Mouse (Mus musculus) kidney, embryonic 15.5 days (tissue): ENCODE data around the gene Padi2. TPM values are rescaled to one million over a fixed set of nuclear protein-coding genes. Genes with fewer than 3 reads are reported as not detected.

ENCODE experiments used
- ATAC-seq: fragments of 200-750 bp; cut with Nextera tagmentation; replicated peaks from 2 replicates; pipeline ENCODE4 v1.8.0; 2017; ENCODE audit warnings: moderate TSS enrichment; ENCODE audit not compliant: low FRiP score
- H3K27ac ChIP-seq: fragments of 300-500 bp; sonication (generic); 2 replicates; pipeline ENCODE4 v1.5.1; 2015; ENCODE audit warnings: mild to moderate bottlenecking, inconsistent platforms
- H3K27me3 ChIP-seq: fragments of 300-500 bp; sonication (generic); 2 replicates; pipeline ENCODE4 v1.6.1; 2015; ENCODE audit warnings: inconsistent platforms
- H3K36me3 ChIP-seq: fragments of 300-500 bp; sonication (generic); 2 replicates; pipeline ENCODE4 v1.6.1; 2015; ENCODE audit warnings: inconsistent platforms
- H3K4me1 ChIP-seq: fragments of 300-500 bp; sonication (generic); 2 replicates; pipeline ENCODE4 v1.6.1; 2015; ENCODE audit warnings: inconsistent platforms
- H3K4me2 ChIP-seq: fragments of 300-500 bp; sonication (generic); 2 replicates; pipeline ENCODE4 v1.6.1; 2015; ENCODE audit warnings: moderate library complexity, mild to moderate bottlenecking, inconsistent platforms
- H3K4me3 ChIP-seq: fragments of 300-500 bp; sonication (generic); replicated peaks from 2 replicates; pipeline ENCODE4 v1.5.1; 2015; ENCODE audit warnings: mild to moderate bottlenecking, inconsistent platforms
- H3K9ac ChIP-seq: fragments of 300-500 bp; sonication (generic); 2 replicates; pipeline ENCODE4 v1.6.1; 2015; ENCODE audit warnings: mild to moderate bottlenecking, inconsistent platforms
- H3K9me3 ChIP-seq: fragments of 300-500 bp; sonication (generic); replicated peaks from 2 replicates; pipeline ENCODE4 v1.6.1; 2016; ENCODE audit warnings: inconsistent platforms
- WGBS: fragments of 180-500 bp; shearing (Covaris S2); methylation state at CpG from one replicate; pipeline ENCODE4 v1.1.7; 2015; ENCODE audit warnings: mixed read lengths; 5-methylcytosine and 5-hydroxymethylcytosine counted together
- polyA plus RNA-seq: library from polyadenylated mRNA; unstranded; fragments of >200 nt; fragmentation: Nextera tagmentation; extraction: Ambion mirVana; gene quantifications from 2 replicates; pipeline ENCODE4 v1.2.1, GENCODE M21; 2015

The Padi2 gene
- polyA plus RNA-seq, 1 experiment from 2014 or later: 18.7 TPM

GRCm38 (mm10) chr4:140982808-140983207 is 76.7 kb downstream of the Padi2 start:
- Histone ChIP-seq H3K9me3 (no peaks in the 10 kb centered on the region), H3K27me3 (no peaks in the 10 kb centered on the region), H3K4me2 (no peak overlapping the region), H3K4me1 (peaks cover 24% of the 10 kb centered on the region), H3K9ac (no peak overlapping the region), H3K4me3 (no peak overlapping the region), H3K27ac (peak overlapping the region; percentile 68), H3K36me3 (peaks cover 22% of the 10 kb centered on the region)
- WGBS: 47% methylated on average over 4 of the region's 4 CpGs
- ATAC-seq: no peak

GRCm38 (mm10) chr4:140983442-140983841 is 77.3 kb downstream of the Padi2 start:
- Histone ChIP-seq H3K9me3 (no peaks in the 10 kb centered on the region), H3K27ac (peak overlapping the region; percentile 68), H3K36me3 (peaks cover 16% of the 10 kb centered on the region), H3K4me2 (no peak overlapping the region), H3K27me3 (no peaks in the 10 kb centered on the region), H3K4me1 (peaks cover 30% of the 10 kb centered on the region), H3K9ac (no peak overlapping the region), H3K4me3 (no peak overlapping the region)
- no peak for ATAC-seq
- WGBS: 19% methylated on average over 9 of the region's 9 CpGs

GRCm38 (mm10) chr4:140984544-140984943 is 78.4 kb downstream of the Padi2 start:
- no peak overlapping the region for H3K4me2 ChIP-seq
- no peak overlapping the region for H3K27ac ChIP-seq
- WGBS: 80% methylated on average over 6 of the region's 6 CpGs
- peaks cover 5% of the 10 kb centered on the region for H3K36me3 ChIP-seq
- no peak overlapping the region for H3K4me3 ChIP-seq
- H3K9me3 ChIP-seq: no peaks in the 10 kb centered on the region
- H3K4me1 ChIP-seq: peaks cover 41% of the 10 kb centered on the region
- no peaks in the 10 kb centered on the region for H3K27me3 ChIP-seq
- no peak for ATAC-seq
- H3K9ac ChIP-seq: no peak overlapping the region

- 0 out of 2 replicates have a peak, but pooled peaks cover 2% of the 10 kb centered on the region for H3K36me3 ChIP-seq
- no peaks in the 10 kb centered on the region for H3K27me3 ChIP-seq
- H3K4me1 ChIP-seq: peaks cover 45% of the 10 kb centered on the region
- H3K4me3 ChIP-seq: peak overlapping the region; percentile 95
- peak overlapping the region; percentile 83 for H3K4me2 ChIP-seq
- H3K9me3 ChIP-seq: no peaks in the 10 kb centered on the region
- H3K9ac ChIP-seq: peak overlapping the region; percentile 93
- WGBS: 27% methylated on average over 15 of the region's 15 CpGs
- peak; percentile 1; the same call in 1 of the 2 replicates for ATAC-seq
- H3K27ac ChIP-seq: no peak overlapping the region
Observed at GRCm38 (mm10) chr4:140986024-140986710, 80.0 kb downstream of the Padi2 start.

- Histone ChIP-seq H3K36me3 (peaks cover 2% of the 10 kb centered on the region; the same call in 1 of the 2 replicates), H3K27ac (0 out of 2 replicates have a peak within 1 kb of the TSS, but pooled peaks have one; percentile 0), H3K9me3 (no peaks in the 10 kb centered on the region), H3K9ac (peak within 1 kb of the TSS; percentile 93), H3K4me1 (peaks cover 45% of the 10 kb centered on the region), H3K4me3 (peak within 1 kb of the TSS; percentile 95), H3K4me2 (peak within 1 kb of the TSS; percentile 83), H3K27me3 (no peaks in the 10 kb centered on the region)
- WGBS: 1% methylated on average over 58 of the region's 58 CpGs
- peak; percentile 94 for ATAC-seq
Observed at GRCm38 (mm10) chr4:140986711-140987395, 80.7 kb downstream of the Padi2 start, which contains the start of gene Atp13a2. Gene Atp13a2, plus strand, starts transcription at chr4:140986873.

- Histone ChIP-seq H3K27ac (0 out of 2 replicates have a peak overlapping the region, but pooled peaks have one; percentile 0), H3K4me3 (peak overlapping the region; percentile 95), H3K4me1 (peaks cover 42% of the 10 kb centered on the region), H3K36me3 (peaks cover 6% of the 10 kb centered on the region), H3K27me3 (no peaks in the 10 kb centered on the region), H3K4me2 (peak overlapping the region; percentile 83), H3K9me3 (no peaks in the 10 kb centered on the region), H3K9ac (peak overlapping the region; percentile 93)
- WGBS: 24% methylated on average over 7 of the region's 7 CpGs
- ATAC-seq: no peak
Observed at GRCm38 (mm10) chr4:140987476-140987875, 81.3 kb downstream of the Padi2 start.

GRCm38 (mm10) chr4:140988706-140989290 is 82.7 kb downstream of the Padi2 start:
- Histone ChIP-seq H3K27me3 (no peaks in the 10 kb centered on the region), H3K4me2 (peak overlapping the region; percentile 83; the same call in 1 of the 2 replicates), H3K36me3 (peaks cover 17% of the 10 kb centered on the region), H3K4me1 (peaks cover 38% of the 10 kb centered on the region), H3K9ac (no peak overlapping the region), H3K4me3 (no peak overlapping the region), H3K27ac (0 out of 2 replicates have a peak overlapping the region, but pooled peaks have one; percentile 29), H3K9me3 (no peaks in the 10 kb centered on the region)
- no peak for ATAC-seq
- 44% methylated on average over 7 of the region's 7 CpGs for WGBS

GRCm38 (mm10) chr4:140989447-140989846 is 83.3 kb downstream of the Padi2 start:
- no peak for ATAC-seq

GRCm38 (mm10) chr4:140992215-140992614 is 86.1 kb downstream of the Padi2 start:
- Histone ChIP-seq H3K27ac (no peak overlapping the region), H3K4me2 (no peak overlapping the region), H3K4me1 (peaks cover 35% of the 10 kb centered on the region), H3K4me3 (no peak overlapping the region), H3K9me3 (no peaks in the 10 kb centered on the region), H3K9ac (no peak overlapping the region), H3K36me3 (peaks cover 51% of the 10 kb centered on the region), H3K27me3 (no peaks in the 10 kb centered on the region)
- ATAC-seq: no peak
- 89% methylated on average over 20 of the region's 20 CpGs for WGBS

More at GRCm38 (mm10) chr4:140989447-140989846, 83.3 kb downstream of the Padi2 start:
- Histone ChIP-seq H3K9ac (no peak overlapping the region), H3K36me3 (peaks cover 23% of the 10 kb centered on the region), H3K4me2 (no peak overlapping the region), H3K27me3 (no peaks in the 10 kb centered on the region), H3K9me3 (no peaks in the 10 kb centered on the region), H3K4me1 (peaks cover 42% of the 10 kb centered on the region), H3K27ac (no peak overlapping the region), H3K4me3 (no peak overlapping the region)
- WGBS: 85% methylated on average over 14 of the region's 14 CpGs

- no peak overlapping the region for H3K4me2 ChIP-seq
Observed at GRCm38 (mm10) chr4:140993846-140994245, 87.7 kb downstream of the Padi2 start.

GRCm38 (mm10) chr4:140995811-140996210 is 89.7 kb downstream of the Padi2 start:
- H3K4me2 ChIP-seq: no peak overlapping the region
- 91% methylated on average over 8 of the region's 8 CpGs for WGBS
- no peaks in the 10 kb centered on the region for H3K9me3 ChIP-seq
- H3K27me3 ChIP-seq: no peaks in the 10 kb centered on the region
- no peak overlapping the region for H3K4me3 ChIP-seq
- ATAC-seq: no peak
- H3K9ac ChIP-seq: no peak overlapping the region
- 0 out of 2 replicates have a peak, but pooled peaks cover 8% of the 10 kb centered on the region for H3K4me1 ChIP-seq
- H3K36me3 ChIP-seq: peaks cover 81% of the 10 kb centered on the region
- no peak overlapping the region for H3K27ac ChIP-seq

More at GRCm38 (mm10) chr4:140993846-140994245, 87.7 kb downstream of the Padi2 start:
- no peaks in the 10 kb centered on the region for H3K27me3 ChIP-seq
- H3K4me1 ChIP-seq: peaks cover 19% of the 10 kb centered on the region
- ATAC-seq: no peak
- peaks cover 65% of the 10 kb centered on the region for H3K36me3 ChIP-seq
- no peak overlapping the region for H3K27ac ChIP-seq
- H3K9me3 ChIP-seq: no peaks in the 10 kb centered on the region
- WGBS: 41% methylated on average over 8 of the region's 8 CpGs
- no peak overlapping the region for H3K9ac ChIP-seq
- no peak overlapping the region for H3K4me3 ChIP-seq

- Histone ChIP-seq H3K36me3 (peaks cover 91% of the 10 kb centered on the region), H3K27ac (no peak overlapping the region), H3K4me3 (no peak overlapping the region), H3K4me2 (no peak overlapping the region), H3K4me1 (0 out of 2 replicates have a peak, but pooled peaks cover 8% of the 10 kb centered on the region), H3K9ac (no peak overlapping the region), H3K27me3 (no peaks in the 10 kb centered on the region), H3K9me3 (no peaks in the 10 kb centered on the region)
- WGBS: 93% methylated on average over 9 of the region's 9 CpGs
- no peak for ATAC-seq
Observed at GRCm38 (mm10) chr4:140996812-140997211, 90.7 kb downstream of the Padi2 start.
